Mouse (Mus musculus) kidney, adult 2 months (tissue): ENCODE results near the gene Agmo. TPM values are rescaled to one million over a fixed set of nuclear protein-coding genes. Genes with fewer than 3 reads are reported as not detected.
A peak's percentile ranks its signal among the peaks of the same experiment; 100 is the strongest.

Experiments used
- DNase-seq: peaks from one replicate; pipeline ENCODE4 v3.0.0; 2021
- H3K27ac ChIP-seq: fragments of 200-500 bp; 2 replicates; pipeline ENCODE4 v1.5.1; 2012; ENCODE audit warnings: low read depth, low read length, control low read depth, inconsistent platforms; ENCODE audit not compliant: insufficient read depth
- H3K27me3 ChIP-seq: fragments of 200-500 bp; replicated peaks from 2 replicates; pipeline ENCODE4 v1.6.1; 2012; ENCODE audit warnings: mild to moderate bottlenecking, moderate library complexity, low read length, inconsistent platforms; ENCODE audit not compliant: control insufficient read depth, insufficient read depth
- H3K36me3 ChIP-seq: fragments of 200-500 bp; 2 replicates; pipeline ENCODE4 v1.6.1; 2012; ENCODE audit warnings: mild to moderate bottlenecking, moderate library complexity, low read length, inconsistent platforms; ENCODE audit not compliant: control insufficient read depth, insufficient read depth
- H3K4me1 ChIP-seq: fragments of 200-500 bp; 2 replicates; pipeline ENCODE4 v1.6.1; 2011; ENCODE audit warnings: low read length; ENCODE audit not compliant: control insufficient read depth, insufficient read depth
- H3K4me3 ChIP-seq: fragments of 200-500 bp; 2 replicates; pipeline ENCODE4 v1.5.1; 2011; ENCODE audit warnings: mild to moderate bottlenecking, low read depth, low read length, control low read depth; ENCODE audit not compliant: insufficient read depth
- CTCF ChIP-seq: fragments of 200-500 bp; conservative IDR thresholded peaks from 2 replicates; pipeline ENCODE4 v1.5.1; 2011; ENCODE audit warnings: low read depth, mild to moderate bottlenecking, control low read depth, low read length, moderate library complexity, mixed read lengths; ENCODE audit not compliant: insufficient read depth, insufficient read length
- POLR2A ChIP-seq: fragments of 200-500 bp; IDR thresholded peaks from one replicate; pipeline ENCODE4 v1.6.1; 2011; ENCODE audit warnings: low read depth, low read length, control low read depth
- WGBS: fragments of 180-500 bp; shearing (Covaris S2); methylation state at CpG from one replicate; pipeline ENCODE4 v1.1.7; 2018; 5-methylcytosine and 5-hydroxymethylcytosine counted together
- polyA plus RNA-seq: library from polyadenylated mRNA; depleted of rRNA; stranded (reverse); fragments of >200 nt; gene quantifications from 2 replicates; pipeline ENCODE4 v1.2.3, GENCODE M21; 2012

Agmo gene
- polyA plus RNA-seq, 1 experiment = 5.6 TPM

DNA sequence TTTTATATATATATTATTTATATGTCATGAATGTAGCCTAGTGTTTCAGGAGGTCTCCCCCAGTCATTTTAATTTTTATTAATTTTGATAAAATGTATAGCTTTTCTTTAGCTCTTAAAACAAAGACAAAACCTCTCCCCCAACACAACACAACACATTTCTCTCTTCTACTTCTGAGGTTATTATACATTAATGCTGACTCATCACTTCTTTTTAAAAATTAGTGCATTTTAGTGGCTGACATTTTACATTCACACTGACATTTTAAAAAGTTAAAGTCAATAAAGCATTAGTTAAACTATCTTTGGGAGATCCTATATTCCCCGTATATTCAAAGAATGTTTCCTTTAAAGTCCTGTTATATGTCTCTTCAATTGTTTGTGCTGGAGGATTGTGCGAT lies 235.4 kb downstream of the Agmo start:
- TF ChIP-seq CTCF = no peak
- TF ChIP-seq POLR2A = no peak

GRCm38 (mm10) chr12:37487991-37488390 lies 246.6 kb downstream of the Agmo start:
- H3K4me3 ChIP-seq = no peak overlapping the region
- no peaks in the 10 kb centered on the region for H3K36me3 ChIP-seq
- 64% methylated on average over 3 of the region's 3 CpGs for WGBS
- TF ChIP-seq POLR2A (no peak), CTCF (no peak)
- no peak overlapping the region for H3K27ac ChIP-seq
- no peaks in the 10 kb centered on the region for H3K27me3 ChIP-seq
- H3K4me1 ChIP-seq = no peaks in the 10 kb centered on the region
- DNase-seq = peak; percentile 2

More for the DNA sequence above, 235.4 kb downstream of the Agmo start:
- Histone ChIP-seq H3K27ac (no peak overlapping the region), H3K36me3 (no peaks in the 10 kb centered on the region), H3K4me3 (no peak overlapping the region), H3K27me3 (no peaks in the 10 kb centered on the region), H3K4me1 (no peaks in the 10 kb centered on the region)
- DNase-seq = no peak
- 95% methylated on average over 2 of the region's 2 CpGs for WGBS

- Histone ChIP-seq H3K27ac (no peak overlapping the region), H3K4me1 (no peaks in the 10 kb centered on the region), H3K4me3 (no peak overlapping the region), H3K27me3 (no peaks in the 10 kb centered on the region), H3K36me3 (no peaks in the 10 kb centered on the region)
- WGBS = 77% methylated on average over 3 of the region's 3 CpGs
- no peak for DNase-seq
- no peak for TF ChIP-seq POLR2A
- no peak for TF ChIP-seq CTCF
Measured at GRCm38 (mm10) chr12:37498871-37499270, 257.4 kb downstream of the Agmo start.

DNA sequence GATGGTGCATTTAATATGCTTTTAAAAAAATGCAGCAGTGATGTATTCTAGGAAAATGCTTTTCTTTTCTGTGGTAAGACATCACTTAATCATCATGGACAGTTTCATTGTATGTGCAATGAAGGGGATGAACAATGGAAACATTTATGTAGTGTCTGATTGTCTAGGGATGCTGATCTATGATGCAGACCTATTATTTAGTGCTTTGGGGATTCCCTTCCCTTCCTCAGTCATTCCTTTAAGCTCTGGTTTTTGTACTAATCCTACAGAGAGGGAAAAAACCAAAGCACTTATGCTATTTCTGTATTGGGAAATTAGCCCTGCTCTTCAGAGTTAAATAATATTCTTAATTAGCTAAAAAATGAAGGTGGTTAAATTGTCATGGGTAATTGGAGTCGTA lies 266.0 kb downstream of the Agmo start:
- H3K27me3 ChIP-seq = no peaks in the 10 kb centered on the region
- H3K36me3 ChIP-seq = no peaks in the 10 kb centered on the region
- 56% methylated on average over 1 of the region's 1 CpGs for WGBS
- no peak for DNase-seq
- no peak overlapping the region for H3K4me3 ChIP-seq
- no peak overlapping the region for H3K27ac ChIP-seq
- H3K4me1 ChIP-seq = no peaks in the 10 kb centered on the region
- TF ChIP-seq POLR2A = no peak
- no peak for TF ChIP-seq CTCF

GRCm38 (mm10) chr12:37507826-37508225 lies 266.4 kb downstream of the Agmo start:
- 60% methylated on average over 2 of the region's 2 CpGs for WGBS
- Histone ChIP-seq H3K4me1 (no peaks in the 10 kb centered on the region), H3K27me3 (no peaks in the 10 kb centered on the region), H3K4me3 (no peak overlapping the region), H3K36me3 (no peaks in the 10 kb centered on the region), H3K27ac (no peak overlapping the region)
- TF ChIP-seq POLR2A (no peak), CTCF (no peak)
- no peak for DNase-seq

DNA sequence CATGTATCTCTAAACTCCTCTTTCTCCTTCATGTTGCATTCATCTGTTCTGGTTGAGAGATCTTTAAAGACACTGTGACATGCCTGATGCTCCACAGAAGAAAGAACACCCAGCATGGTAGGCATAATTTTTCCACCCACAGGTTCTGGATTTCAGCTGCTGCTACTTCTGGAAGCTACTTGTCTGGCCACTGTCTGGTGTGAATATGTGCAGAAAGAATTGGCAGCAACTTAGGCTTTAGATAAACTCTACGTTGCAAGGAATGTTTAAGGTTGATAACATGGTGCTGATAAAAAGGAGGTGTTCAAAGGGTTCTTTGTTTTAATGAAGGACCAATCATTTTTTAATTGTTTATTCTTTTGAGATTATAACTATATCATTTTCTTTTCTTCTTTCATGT lies 280.3 kb downstream of the Agmo start:
- WGBS = 71% methylated on average over 1 of the region's 1 CpGs
- no peak for DNase-seq
- TF ChIP-seq CTCF = no peak
- TF ChIP-seq POLR2A = no peak
- Histone ChIP-seq H3K4me1 (no peaks in the 10 kb centered on the region), H3K27me3 (no peaks in the 10 kb centered on the region), H3K36me3 (no peaks in the 10 kb centered on the region), H3K27ac (no peak overlapping the region), H3K4me3 (no peak overlapping the region)

- Histone ChIP-seq H3K4me1 (no peaks in the 10 kb centered on the region), H3K36me3 (no peaks in the 10 kb centered on the region), H3K4me3 (no peak overlapping the region), H3K27me3 (no peaks in the 10 kb centered on the region), H3K27ac (no peak overlapping the region)
- no peak for DNase-seq
- 87% methylated on average over 3 of the region's 3 CpGs for whole genome bisulfite sequencing
- TF ChIP-seq POLR2A (no peak), CTCF (no peak)
Measured at GRCm38 (mm10) chr12:37524662-37525061, 283.2 kb downstream of the Agmo start.

DNA sequence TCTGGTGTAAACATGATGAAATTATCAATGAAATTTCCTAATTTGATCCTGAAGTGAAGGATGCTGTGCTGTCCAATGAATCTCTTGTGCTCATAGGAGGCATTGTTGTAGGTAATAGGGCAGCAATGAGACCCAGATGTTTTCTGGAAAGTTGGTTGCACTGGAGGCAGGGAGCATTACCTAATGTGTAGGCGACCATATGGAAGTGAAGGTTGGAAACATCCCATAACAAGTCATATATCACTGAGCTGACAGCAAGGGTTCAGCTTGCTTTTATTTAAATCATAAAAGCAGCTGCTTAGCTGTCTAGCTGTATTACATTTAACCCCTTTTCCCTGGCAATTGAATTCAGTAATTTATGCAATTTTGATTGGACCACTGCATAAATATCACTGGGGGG lies 299.6 kb downstream of the Agmo start:
- Histone ChIP-seq H3K4me3 (no peak overlapping the region), H3K27me3 (no peaks in the 10 kb centered on the region), H3K4me1 (no peaks in the 10 kb centered on the region), H3K27ac (no peak overlapping the region), H3K36me3 (no peaks in the 10 kb centered on the region)
- WGBS = 42% methylated on average over 1 of the region's 1 CpGs
- no peak for DNase-seq
- no peak for TF ChIP-seq CTCF
- TF ChIP-seq POLR2A = no peak
